Mouse (Mus musculus) neural tube, embryonic 12.5 days (tissue): ENCODE data around the gene Fbxl13. TPM values are rescaled to one million over a fixed set of nuclear protein-coding genes. Genes with fewer than 3 reads are reported as not detected.

Experiments
- ATAC-seq: fragments of 200-750 bp; cut with Nextera tagmentation; 2 replicates; pipeline ENCODE4 v1.8.0; 2017; ENCODE audit warnings: low read depth, mild to moderate bottlenecking, moderate TSS enrichment, moderate library complexity; ENCODE audit not compliant: low FRiP score
- H3K27ac ChIP-seq: fragments of 300-500 bp; sonication (generic); 2 replicates; pipeline ENCODE4 v1.5.1; 2016
- H3K27me3 ChIP-seq: fragments of 300-500 bp; sonication (generic); replicated peaks from 2 replicates; pipeline ENCODE4 v1.6.1; 2016; ENCODE audit warnings: mild to moderate bottlenecking
- H3K36me3 ChIP-seq: fragments of 300-500 bp; sonication (generic); 2 replicates; pipeline ENCODE4 v1.6.1; 2016; ENCODE audit warnings: mild to moderate bottlenecking
- H3K4me1 ChIP-seq: fragments of 300-500 bp; sonication (generic); 2 replicates; pipeline ENCODE4 v1.6.1; 2016
- H3K4me2 ChIP-seq: fragments of 300-500 bp; sonication (generic); replicated peaks from 2 replicates; pipeline ENCODE4 v1.6.1; 2016; ENCODE audit warnings: mild to moderate bottlenecking
- H3K4me3 ChIP-seq: fragments of 300-500 bp; sonication (generic); 2 replicates; pipeline ENCODE4 v1.5.1; 2016
- H3K9ac ChIP-seq: fragments of 300-500 bp; sonication (generic); 2 replicates; pipeline ENCODE4 v1.6.1; 2016; ENCODE audit warnings: mild to moderate bottlenecking
- H3K9me3 ChIP-seq: fragments of 300-500 bp; sonication (generic); 2 replicates; pipeline ENCODE4 v1.6.1; 2016; ENCODE audit warnings: mild to moderate bottlenecking
- WGBS: fragments of 180-500 bp; shearing (Covaris S2); methylation state at CpG from one replicate; pipeline ENCODE4 v1.1.7; 2016; 5-methylcytosine and 5-hydroxymethylcytosine counted together
- polyA plus RNA-seq: library from polyadenylated mRNA; unstranded; fragments of >200 nt; fragmentation: Nextera tagmentation; extraction: Ambion mirVana; gene quantifications from 2 replicates; pipeline ENCODE4 v1.2.1, GENCODE M21; 2016

The Fbxl13 gene
- polyA plus RNA-seq, 1 experiment from 2014 or later: 0.39 TPM

GRCm38 (mm10) chr5:21438428-21438827 is 207.0 kb downstream of the Fbxl13 start:
- 93% methylated on average over 9 of the region's 9 CpGs for WGBS
- H3K4me1 ChIP-seq: no peaks in the 10 kb centered on the region

GRCm38 (mm10) chr5:21436471-21436975 is 208.9 kb downstream of the Fbxl13 start:
- Histone ChIP-seq H3K4me3 (no peak overlapping the region), H3K27ac (no peak overlapping the region), H3K27me3 (no peaks in the 10 kb centered on the region), H3K4me2 (no peak overlapping the region), H3K4me1 (no peaks in the 10 kb centered on the region), H3K36me3 (no peaks in the 10 kb centered on the region), H3K9ac (no peak overlapping the region), H3K9me3 (no peaks in the 10 kb centered on the region)
- no peak for ATAC-seq
- 66% methylated on average over 8 of the region's 8 CpGs for WGBS

More at GRCm38 (mm10) chr5:21438428-21438827, 207.0 kb downstream of the Fbxl13 start:
- Histone ChIP-seq H3K9me3 (no peaks in the 10 kb centered on the region), H3K4me3 (no peak overlapping the region), H3K9ac (no peak overlapping the region), H3K27me3 (no peaks in the 10 kb centered on the region), H3K36me3 (no peaks in the 10 kb centered on the region), H3K4me2 (no peak overlapping the region), H3K27ac (no peak overlapping the region)
- no peak for ATAC-seq

DNA sequence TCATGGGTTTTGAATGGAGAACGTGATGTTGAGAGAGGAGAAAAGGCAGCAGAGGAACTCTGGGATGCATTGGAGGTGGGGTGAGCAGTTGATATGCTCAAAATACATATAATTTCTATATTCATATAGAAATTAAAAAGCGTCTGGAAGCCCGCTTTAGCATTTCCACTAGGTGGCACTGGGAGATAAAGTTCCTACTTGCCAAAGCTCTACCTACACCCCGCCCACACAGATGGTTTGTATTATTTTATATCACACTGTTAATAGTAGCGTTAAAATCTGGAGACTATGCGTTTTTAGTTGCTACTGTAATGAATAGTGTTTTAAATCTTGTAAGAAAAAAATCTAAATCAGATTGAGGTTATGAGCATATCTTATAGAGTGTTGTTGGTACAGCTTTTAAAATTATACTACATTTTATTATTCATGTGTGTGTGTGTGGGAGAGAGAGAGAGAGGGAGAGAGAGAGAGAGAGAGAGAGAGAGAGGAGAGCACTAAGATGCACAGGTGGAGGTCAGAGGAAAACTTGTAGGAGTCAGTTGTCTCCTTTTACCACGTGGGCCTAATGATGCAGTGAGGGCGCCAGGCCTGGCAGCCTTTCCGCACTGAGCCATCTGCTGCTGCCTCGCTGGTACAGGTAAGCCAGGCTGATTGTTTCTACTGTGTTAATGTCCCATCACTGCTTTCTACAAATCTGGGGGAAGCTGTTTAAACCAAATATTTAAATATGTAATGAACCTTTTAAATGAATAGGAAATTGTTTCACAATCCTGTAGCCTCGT is 211.1 kb downstream of the Fbxl13 start:
- Histone ChIP-seq H3K9ac (no peak overlapping the region), H3K27ac (no peak overlapping the region), H3K27me3 (no peaks in the 10 kb centered on the region), H3K4me3 (no peak overlapping the region), H3K4me1 (no peaks in the 10 kb centered on the region), H3K9me3 (no peaks in the 10 kb centered on the region), H3K4me2 (no peak overlapping the region), H3K36me3 (no peaks in the 10 kb centered on the region)
- 80% methylated on average over 11 of the region's 11 CpGs for WGBS
- ATAC-seq: no peak

Other genes starting within 250 kb of the Fbxl13 start
- gene Ccdc146, start 221.0 kb downstream of the Fbxl13 start, polyA plus RNA-seq: 0.09 and 0.30 TPM in 2 replicates
- gene Fam185a, start 220.7 kb downstream of the Fbxl13 start, polyA plus RNA-seq: 5.4 and 5.5 TPM in 2 replicates
- gene Lrrc17, start 102.1 kb downstream of the Fbxl13 start, polyA plus RNA-seq: 13.5 and 14.0 TPM in 2 replicates
- gene Armc10, start 179 bp upstream of the Fbxl13 start, polyA plus RNA-seq: 64.4 and 69.6 TPM in 2 replicates
- gene Napepld, start 55.8 kb upstream of the Fbxl13 start, polyA plus RNA-seq: 5.4 and 5.5 TPM in 2 replicates
- 82.7 and 83.2 TPM in 2 replicates for gene Pmpcb, start 91.5 kb upstream of the Fbxl13 start, polyA plus RNA-seq
- gene Dnajc2, start 139.6 kb upstream of the Fbxl13 start, polyA plus RNA-seq: 83.2 and 84.6 TPM in 2 replicates
- 210 and 220 TPM in 2 replicates for gene Psmc2, start 139.6 kb upstream of the Fbxl13 start, polyA plus RNA-seq
- not detected in 2 replicates for gene Slc26a5, start 220.0 kb upstream of the Fbxl13 start, polyA plus RNA-seq